Mouse (Mus musculus) intestine, embryonic 16.5 days (tissue): Measurements from ENCODE around the gene Stat5b. TPM values are rescaled to one million over a fixed set of nuclear protein-coding genes. Genes with fewer than 3 reads are reported as not detected.

Experiments
- ATAC-seq: fragments of 200-750 bp; cut with Nextera tagmentation; 2 replicates; pipeline ENCODE4 v1.8.0; 2017; ENCODE audit warnings: moderate TSS enrichment, moderate library complexity
- H3K27ac ChIP-seq: fragments of 300-500 bp; sonication (generic); 2 replicates; pipeline ENCODE4 v1.5.1; 2014; ENCODE audit warnings: mild to moderate bottlenecking, low read length
- H3K27me3 ChIP-seq: fragments of 300-500 bp; sonication (generic); replicated peaks from 2 replicates; pipeline ENCODE4 v1.6.1; 2014; ENCODE audit warnings: low read length, control low read depth, mixed read lengths; ENCODE audit not compliant: control insufficient read depth, insufficient read depth
- H3K36me3 ChIP-seq: fragments of 300-500 bp; sonication (generic); 2 replicates; pipeline ENCODE4 v1.6.1; 2014; ENCODE audit warnings: low read length, control low read depth; ENCODE audit not compliant: control insufficient read depth, insufficient read depth
- H3K4me1 ChIP-seq: fragments of 300-500 bp; sonication (generic); 2 replicates; pipeline ENCODE4 v1.6.1; 2014; ENCODE audit warnings: low read length, control low read depth, mixed read lengths; ENCODE audit not compliant: control insufficient read depth, insufficient read depth
- H3K4me2 ChIP-seq: fragments of 300-500 bp; sonication (generic); 2 replicates; pipeline ENCODE4 v1.6.1; 2014; ENCODE audit warnings: low read depth, low read length, control low read depth
- H3K4me3 ChIP-seq: fragments of 300-500 bp; sonication (generic); 2 replicates; pipeline ENCODE4 v1.5.1; 2014; ENCODE audit warnings: mild to moderate bottlenecking, low read length
- H3K9ac ChIP-seq: fragments of 300-500 bp; sonication (generic); 2 replicates; pipeline ENCODE4 v1.6.1; 2014; ENCODE audit warnings: low read depth, low read length
- H3K9me3 ChIP-seq: fragments of 300-500 bp; sonication (generic); 2 replicates; pipeline ENCODE4 v1.6.1; 2016; ENCODE audit warnings: low read length, control low read depth; ENCODE audit not compliant: control insufficient read depth
- WGBS: fragments of 180-500 bp; shearing (Covaris S2); extraction: QIAGEN DNeasy Blood & Tissue Kit; methylation state at CpG from one replicate; pipeline ENCODE4 v1.1.7; 2014; 5-methylcytosine and 5-hydroxymethylcytosine counted together
- polyA plus RNA-seq: library from polyadenylated mRNA; unstranded; fragments of >200 nt; fragmentation: Nextera tagmentation; extraction: Ambion mirVana; gene quantifications from 2 replicates; pipeline ENCODE4 v1.2.1, GENCODE M21; 2015

The Stat5b gene
- polyA plus RNA-seq, 1 experiment from 2014 or later: 22.8 TPM

DNA sequence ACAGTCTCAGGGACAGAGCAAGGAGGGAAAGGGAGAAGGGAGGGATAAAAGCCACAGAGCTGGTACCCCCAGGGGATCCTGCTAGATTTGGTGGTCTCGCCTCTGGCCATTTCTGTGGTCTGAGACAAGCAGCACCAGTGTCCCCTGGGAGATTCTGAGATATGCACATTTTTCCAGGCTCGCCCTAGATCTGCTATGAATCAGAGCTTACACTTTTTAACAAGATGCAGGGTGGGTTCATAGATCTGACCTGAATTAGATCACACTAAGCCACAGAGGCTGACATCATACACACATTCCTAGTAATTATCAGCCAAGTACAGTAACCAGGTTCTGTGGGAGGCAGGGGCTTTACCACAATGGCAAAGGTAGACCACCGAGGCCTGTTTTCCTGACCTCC is 60.8 kb downstream of the Stat5b start:
- no peak overlapping the region for H3K27ac ChIP-seq
- H3K4me3 ChIP-seq: no peak overlapping the region
- H3K27me3 ChIP-seq: no peaks in the 10 kb centered on the region
- no peak overlapping the region for H3K9ac ChIP-seq
- H3K4me2 ChIP-seq: no peak overlapping the region
- ATAC-seq: no peak
- H3K4me1 ChIP-seq: no peaks in the 10 kb centered on the region
- WGBS: 83% methylated on average over 3 of the region's 3 CpGs
- peaks cover 15% of the 10 kb centered on the region for H3K36me3 ChIP-seq
- no peaks in the 10 kb centered on the region for H3K9me3 ChIP-seq

DNA sequence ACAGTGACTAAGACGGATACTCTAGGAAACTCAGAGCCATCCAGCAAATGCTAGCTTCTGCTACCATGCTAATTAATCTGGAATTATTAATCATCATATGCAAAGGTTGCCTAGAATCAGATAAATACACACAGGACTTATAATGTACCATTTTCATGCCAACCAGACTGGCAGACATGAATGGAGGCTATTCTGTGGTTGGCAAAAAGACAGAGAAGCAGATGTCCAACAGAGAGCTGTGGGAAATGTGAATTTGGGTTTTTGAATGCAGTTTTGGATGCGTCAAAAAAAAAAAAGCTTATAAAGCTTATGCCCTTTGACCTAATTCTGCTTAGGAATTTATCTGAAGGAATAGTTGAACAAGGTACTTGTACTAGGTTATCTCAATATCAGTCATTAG is 64.8 kb downstream of the Stat5b start:
- Histone ChIP-seq H3K4me3 (no peak overlapping the region), H3K4me2 (no peak overlapping the region), H3K36me3 (peaks cover 24% of the 10 kb centered on the region), H3K9me3 (no peaks in the 10 kb centered on the region), H3K9ac (no peak overlapping the region), H3K4me1 (no peaks in the 10 kb centered on the region), H3K27ac (no peak overlapping the region), H3K27me3 (no peaks in the 10 kb centered on the region)
- no peak for ATAC-seq
- WGBS: 89% methylated on average over 2 of the region's 2 CpGs

DNA sequence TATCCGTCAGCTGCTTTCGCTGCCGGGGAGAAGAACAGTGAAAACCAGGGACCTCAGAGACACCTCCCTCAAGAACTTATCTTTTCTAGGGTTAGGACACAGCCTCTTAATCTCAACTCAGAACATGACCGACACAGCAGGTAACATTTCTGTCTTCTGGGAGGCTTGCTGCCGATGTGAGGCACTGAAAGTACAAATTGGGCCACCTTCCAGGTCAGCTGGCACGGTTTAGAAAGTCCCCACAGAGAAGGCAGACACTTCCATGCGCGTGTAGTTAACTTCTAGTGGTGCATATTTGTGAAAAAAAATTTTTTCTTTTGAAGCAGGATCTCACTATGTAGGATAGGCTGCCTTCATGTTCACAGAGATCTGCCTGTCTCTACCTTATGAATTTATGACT is 66.2 kb downstream of the Stat5b start:
- Histone ChIP-seq H3K4me3 (no peak overlapping the region), H3K4me1 (no peaks in the 10 kb centered on the region), H3K27me3 (no peaks in the 10 kb centered on the region), H3K9ac (no peak overlapping the region), H3K9me3 (no peaks in the 10 kb centered on the region), H3K27ac (no peak overlapping the region), H3K4me2 (no peak overlapping the region), H3K36me3 (peaks cover 21% of the 10 kb centered on the region)
- ATAC-seq: no peak
- 86% methylated on average over 8 of the region's 8 CpGs for WGBS

DNA sequence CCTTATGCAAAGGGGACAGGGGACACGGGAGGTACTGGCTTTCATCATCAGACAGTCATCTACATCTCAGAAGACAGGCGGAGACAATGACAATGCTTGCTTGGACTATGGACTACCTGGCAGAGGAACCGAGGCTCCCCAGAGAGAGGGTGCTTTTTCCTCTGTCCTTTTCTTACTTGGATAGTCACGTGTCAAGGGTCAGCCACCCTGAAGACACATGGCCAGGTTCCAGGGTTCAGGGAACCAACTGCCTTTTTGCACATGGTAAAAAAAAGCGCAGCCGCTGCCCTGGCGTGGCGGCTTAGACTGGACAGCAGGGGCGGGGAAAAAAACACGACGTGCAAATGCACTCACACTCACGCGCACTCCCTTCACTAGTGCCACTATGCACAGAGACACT is 68.0 kb downstream of the Stat5b start:
- H3K9ac ChIP-seq: no peak overlapping the region
- H3K27ac ChIP-seq: no peak overlapping the region
- no peaks in the 10 kb centered on the region for H3K27me3 ChIP-seq
- H3K4me1 ChIP-seq: no peaks in the 10 kb centered on the region
- no peak overlapping the region for H3K4me2 ChIP-seq
- no peak for ATAC-seq
- H3K4me3 ChIP-seq: no peak overlapping the region
- 86% methylated on average over 13 of the region's 13 CpGs for WGBS
- H3K36me3 ChIP-seq: peaks cover 13% of the 10 kb centered on the region
- no peaks in the 10 kb centered on the region for H3K9me3 ChIP-seq

DNA sequence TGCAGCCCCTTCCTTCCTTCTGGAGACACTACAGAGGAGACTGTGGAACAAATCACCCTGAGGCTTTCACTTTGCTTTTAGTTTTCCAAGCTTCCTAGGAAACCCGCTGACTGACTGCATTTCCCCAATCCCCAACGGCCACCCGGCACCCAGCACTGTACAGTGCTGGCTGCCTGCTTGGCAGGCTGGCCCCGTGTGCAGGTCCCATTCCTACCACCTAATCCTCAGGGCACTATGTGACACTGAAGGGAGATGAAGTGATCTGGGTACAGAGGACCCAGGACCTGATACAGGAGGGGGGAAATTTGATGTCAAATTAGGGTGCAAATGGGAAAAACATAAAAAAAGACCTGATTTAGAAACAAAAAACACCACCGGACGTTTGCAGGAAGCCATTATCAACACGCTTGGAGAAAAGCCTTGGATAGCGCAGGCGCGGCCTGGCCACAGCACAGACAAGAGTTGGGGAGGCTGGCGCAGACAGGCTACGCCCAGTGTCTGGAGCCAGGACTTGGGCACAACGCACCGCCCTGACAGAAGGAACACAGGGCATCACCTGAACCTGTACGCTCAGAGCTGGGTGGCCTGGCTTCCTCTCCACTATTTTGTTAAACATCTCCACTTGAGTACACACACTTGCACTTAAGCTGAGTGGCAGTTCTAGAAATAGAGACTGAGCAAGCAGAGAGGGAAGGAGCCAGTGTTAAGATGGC is 68.6 kb downstream of the Stat5b start:
- Histone ChIP-seq H3K27me3 (no peaks in the 10 kb centered on the region), H3K36me3 (peaks cover 13% of the 10 kb centered on the region), H3K9me3 (no peaks in the 10 kb centered on the region), H3K27ac (no peak overlapping the region), H3K9ac (no peak overlapping the region), H3K4me2 (no peak overlapping the region), H3K4me3 (no peak overlapping the region), H3K4me1 (no peaks in the 10 kb centered on the region)
- WGBS: 89% methylated on average over 15 of the region's 15 CpGs
- no peak for ATAC-seq

DNA sequence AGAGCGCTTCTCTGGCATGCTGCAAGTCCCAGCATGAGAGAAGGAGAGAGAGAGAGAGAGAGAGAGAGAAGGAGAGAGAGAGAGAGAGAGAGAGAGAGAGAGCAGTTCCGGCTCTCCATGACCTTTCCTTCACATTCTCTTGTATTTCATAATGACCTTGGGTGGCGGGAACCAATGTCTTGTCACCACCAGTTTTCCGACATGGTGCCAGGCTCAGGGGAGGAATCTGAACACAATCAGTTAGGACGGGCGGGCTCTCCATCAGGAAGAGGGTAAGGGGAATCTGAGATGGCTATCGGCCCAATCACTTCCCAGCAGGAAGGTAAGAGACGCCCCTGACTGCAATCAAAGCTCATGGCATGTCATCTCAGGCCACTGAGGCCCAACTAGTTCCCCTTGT is 70.3 kb downstream of the Stat5b start:
- no peak overlapping the region for H3K4me2 ChIP-seq
- peaks cover 11% of the 10 kb centered on the region for H3K36me3 ChIP-seq
- H3K27ac ChIP-seq: no peak overlapping the region
- no peak overlapping the region for H3K4me3 ChIP-seq
- 79% methylated on average over 8 of the region's 8 CpGs for WGBS
- no peaks in the 10 kb centered on the region for H3K4me1 ChIP-seq
- ATAC-seq: no peak
- H3K9ac ChIP-seq: no peak overlapping the region
- no peaks in the 10 kb centered on the region for H3K27me3 ChIP-seq
- no peaks in the 10 kb centered on the region for H3K9me3 ChIP-seq

DNA sequence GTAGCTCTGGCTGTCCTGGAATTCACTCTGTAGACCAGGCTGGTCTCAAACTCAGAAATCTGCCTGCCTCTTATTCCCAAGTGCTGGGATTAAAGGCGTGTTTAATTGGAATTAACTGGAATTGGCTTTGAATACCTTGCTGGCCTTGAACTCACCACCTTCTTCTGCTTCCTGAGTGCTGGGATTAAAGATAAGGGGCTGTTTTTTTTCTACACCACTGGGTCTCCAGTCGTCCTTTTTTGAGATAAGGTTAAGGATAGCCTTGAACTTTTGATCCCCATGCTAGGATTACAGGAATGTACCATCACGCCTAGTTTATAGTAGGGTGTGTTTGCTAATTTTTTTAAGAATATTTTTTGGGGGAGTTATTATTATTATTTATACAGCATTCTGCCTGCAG is 72.5 kb downstream of the Stat5b start:
- Histone ChIP-seq H3K36me3 (peaks cover 5% of the 10 kb centered on the region), H3K27me3 (no peaks in the 10 kb centered on the region), H3K9me3 (no peaks in the 10 kb centered on the region), H3K4me3 (no peak overlapping the region), H3K4me2 (no peak overlapping the region), H3K9ac (no peak overlapping the region), H3K4me1 (no peaks in the 10 kb centered on the region), H3K27ac (no peak overlapping the region)
- ATAC-seq: no peak
- 70% methylated on average over 3 of the region's 3 CpGs for WGBS

DNA sequence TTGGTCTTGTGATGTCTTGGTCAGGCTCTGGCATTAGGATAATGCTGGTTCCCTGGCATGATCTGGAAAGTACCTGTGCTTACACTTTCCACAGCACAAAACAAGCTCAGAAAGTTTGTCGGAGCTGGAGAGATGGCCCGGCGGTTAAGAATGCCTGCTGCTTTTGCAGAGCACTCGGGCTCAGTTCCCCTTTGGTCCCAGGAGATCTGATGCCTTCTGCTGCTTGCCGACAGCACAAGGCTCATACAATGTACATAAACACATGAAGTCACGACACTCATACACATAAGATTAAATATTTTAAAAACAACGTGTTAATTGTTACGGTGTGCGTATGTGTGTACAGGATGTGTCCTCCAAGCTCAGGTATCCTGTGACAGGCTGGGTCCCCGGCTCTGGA is 74.6 kb downstream of the Stat5b start:
- no peaks in the 10 kb centered on the region for H3K9me3 ChIP-seq
- ATAC-seq: no peak
- no peaks in the 10 kb centered on the region for H3K27me3 ChIP-seq
- H3K36me3 ChIP-seq: no peaks in the 10 kb centered on the region
- H3K27ac ChIP-seq: no peak overlapping the region
- no peaks in the 10 kb centered on the region for H3K4me1 ChIP-seq
- H3K4me2 ChIP-seq: no peak overlapping the region
- 83% methylated on average over 10 of the region's 10 CpGs for WGBS
- no peak overlapping the region for H3K9ac ChIP-seq
- H3K4me3 ChIP-seq: no peak overlapping the region

DNA sequence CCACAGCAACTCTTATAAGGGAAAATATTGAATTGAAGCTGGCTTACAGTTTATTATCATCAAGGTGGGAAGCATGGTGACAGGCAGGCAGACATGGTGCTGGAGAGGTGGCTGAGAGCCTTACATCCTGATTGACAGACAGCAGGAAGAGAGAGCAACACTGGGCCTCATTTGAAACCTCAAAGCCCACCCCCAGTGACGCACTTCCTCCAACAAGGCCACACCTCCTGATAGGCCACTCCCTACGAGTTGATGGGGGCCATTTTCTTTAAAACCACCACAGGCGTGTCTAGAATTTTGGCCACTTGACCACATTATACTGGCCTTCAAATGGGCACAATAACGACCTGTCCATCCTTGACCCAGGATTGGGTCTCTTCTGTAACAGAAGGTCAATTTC is 76.3 kb downstream of the Stat5b start:
- Histone ChIP-seq H3K4me2 (no peak overlapping the region), H3K9ac (no peak overlapping the region), H3K36me3 (no peaks in the 10 kb centered on the region), H3K27me3 (no peaks in the 10 kb centered on the region), H3K27ac (no peak overlapping the region), H3K9me3 (no peaks in the 10 kb centered on the region), H3K4me3 (no peak overlapping the region), H3K4me1 (peaks cover 5% of the 10 kb centered on the region)
- 73% methylated on average over 4 of the region's 4 CpGs for WGBS
- no peak for ATAC-seq
